Mouse (Mus musculus) mouse trophoblast stem cell (cell line): ENCODE measurements around the gene Akt3.

Experiments
- in situ Hi-C, 2 experiments: fragments of 300-500 bp; cut with MseI, MboI; formaldehyde crosslinking; loops; 2 replicates in 1 of 2; 3 replicates in 1 of 2; pipeline ENCODE4 v1.15.1; 2025

Akt3 gene

GRCm38 (mm10) chr1:177051366-177051963 is 206.5 kb downstream of the Akt3 start:
- in situ Hi-C loops = no loop called here

GRCm38 (mm10) chr1:177048773-177049172 is 209.2 kb downstream of the Akt3 start:
- in situ Hi-C loops = no loop called here

- in situ Hi-C loops = no loop called here
Measured at GRCm38 (mm10) chr1:177046963-177047362, 211.0 kb downstream of the Akt3 start.

GRCm38 (mm10) chr1:177045885-177046284 is 212.1 kb downstream of the Akt3 start:
- in situ Hi-C loops = no loop called here

GRCm38 (mm10) chr1:177040058-177040457 is 217.9 kb downstream of the Akt3 start:
- in situ Hi-C loops = no loop called here

- in situ Hi-C loops = no loop called here
Measured at GRCm38 (mm10) chr1:177039093-177039674, 218.8 kb downstream of the Akt3 start.

- in situ Hi-C loops = no loop called here
Measured at GRCm38 (mm10) chr1:177038383-177038782, 219.6 kb downstream of the Akt3 start.

GRCm38 (mm10) chr1:177035460-177035859 is 222.5 kb downstream of the Akt3 start:
- in situ Hi-C loops = no loop called here

GRCm38 (mm10) chr1:177032233-177032632 is 225.8 kb downstream of the Akt3 start:
- in situ Hi-C loops = no loop called here

- in situ Hi-C loops = no loop called here
Measured at GRCm38 (mm10) chr1:177031196-177031595, 226.8 kb downstream of the Akt3 start.

GRCm38 (mm10) chr1:177030669-177031068 is 227.3 kb downstream of the Akt3 start:
- in situ Hi-C loops = no loop called here

GRCm38 (mm10) chr1:177029032-177029431 is 229.0 kb downstream of the Akt3 start:
- in situ Hi-C loops = no loop called here

- in situ Hi-C loops = no loop called here
Measured at GRCm38 (mm10) chr1:177027706-177028105, 230.3 kb downstream of the Akt3 start.

- in situ Hi-C loops = no loop called here
Measured at GRCm38 (mm10) chr1:177022751-177023150, 235.3 kb downstream of the Akt3 start.

GRCm38 (mm10) chr1:177019668-177020067 is 238.3 kb downstream of the Akt3 start:
- in situ Hi-C loops = no loop called here

GRCm38 (mm10) chr1:177018750-177019149 is 239.3 kb downstream of the Akt3 start:
- in situ Hi-C loops = no loop called here

- in situ Hi-C loops = no loop called here
Measured at GRCm38 (mm10) chr1:177016729-177017128, 241.3 kb downstream of the Akt3 start.

GRCm38 (mm10) chr1:177015917-177016316 is 242.1 kb downstream of the Akt3 start:
- in situ Hi-C loops = no loop called here

- in situ Hi-C loops = no loop called here
Measured at GRCm38 (mm10) chr1:177014921-177015439, 243.0 kb downstream of the Akt3 start.

- in situ Hi-C loops = no loop called here
Measured at GRCm38 (mm10) chr1:177014346-177014745, 243.7 kb downstream of the Akt3 start.

- in situ Hi-C loops = no loop called here
Measured at GRCm38 (mm10) chr1:177013776-177014175, 244.2 kb downstream of the Akt3 start.

- in situ Hi-C loops = no loop called here
Measured at GRCm38 (mm10) chr1:177013313-177013712, 244.7 kb downstream of the Akt3 start.

- in situ Hi-C loops = no loop called here
Measured at GRCm38 (mm10) chr1:177012774-177013173, 245.2 kb downstream of the Akt3 start.
